Mouse (Mus musculus): ENCODE measurements around the gene Skil. TPM values are rescaled to one million over a fixed set of nuclear protein-coding genes. Genes with fewer than 3 reads are reported as not detected.

Gene Skil
- total RNA-seq, 4 experiments from 2014 or later: 11.4 to 18.7 (median 14.9) TPM

Other genes with a start within 250 kb of the Skil start
- 1 to 10 TPM; 1.4 to 2.5 (median 2.0) TPM for gene Gpr160, start 239.1 kb upstream of the Skil start, total RNA-seq (2022)
- gene Phc3, start 125.6 kb upstream of the Skil start, total RNA-seq (2022): 10 to 100 TPM; 15.4 to 19.3 (median 17.6) TPM
- 10 to 100 TPM in 3 of 4 experiments, 1 to 10 TPM in 1; 9.5 to 11.9 (median 10.7) TPM for gene Prkci, start 99.3 kb upstream of the Skil start, total RNA-seq (2022)
- gene Cldn11, start 54.9 kb downstream of the Skil start, total RNA-seq (2022): under 1 TPM; 0.37 to 0.47 (median 0.42) TPM
- under 1 TPM in 3 of 4 experiments, not detected in 1; 0.08 to 0.22 (median 0.09) TPM for gene Slc7a14, start 215.3 kb downstream of the Skil start, total RNA-seq (2022)

Measured in heart, adult 8-10 months (tissue).